Comparison of ENCODE assay signal across 8 mouse cellular contexts in genomic region chr8:120276891-120277426, GRCm38 (mm10). TPM values are rescaled to one million over a fixed set of nuclear protein-coding genes. Genes with fewer than 3 reads are reported as not detected.
DNase-seq lines count a peak whose midpoint lies in the region; ATAC-seq and TF ChIP-seq lines count a peak whose summit lies in the region.

No protein-coding gene starts in this region.

- no peak for TF ChIP-seq EP300 in heart, postnatal 0 days (IDR thresholded peaks at IDR 0.05; ENCODE audit: low read depth)

- H3K4me2 ChIP-seq in neural tube, embryonic 11.5 days (ENCODE audit: low read depth) = peak overlapping the region; percentile 76
- H3K4me2 ChIP-seq in heart, postnatal 0 days (ENCODE audit: low read depth, low read length) = peak overlapping the region; percentile 87
- H3K4me2 ChIP-seq in limb, embryonic 13.5 days (replicated peaks) = peak overlapping the region; percentile 70
- H3K4me2 ChIP-seq in midbrain, embryonic 14.5 days (ENCODE audit: low read length) = peak overlapping the region; percentile 61

- no peak for DNase-seq in neural tube, embryonic 11.5 days (ENCODE audit: low spot score)
- DNase-seq in neural tube, embryonic 10.5 days (ENCODE audit: extremely low spot score, low spot score) = no peak
- DNase-seq in embryonic facial prominence, embryonic 10.5 days (ENCODE audit: low spot score) = peak; percentile 74
- peak; percentile 53 for DNase-seq in heart, postnatal 0 days (ENCODE audit: low spot score)
- no peak for DNase-seq in midbrain, embryonic 14.5 days
- DNase-seq in right cerebral cortex, adult 2 months (ENCODE audit: low spot score in 2 of 2) = no peak
- no peak for DNase-seq in cerebellum, postnatal 4 days (ENCODE audit: low spot score in 2 of 2)

- no peaks in the 10 kb centered on the region for H3K27me3 ChIP-seq in neural tube, embryonic 11.5 days (ENCODE audit: control insufficient read depth, insufficient read depth, low read length)
- peaks cover 43% of the 10 kb centered on the region for H3K27me3 ChIP-seq in embryonic facial prominence, embryonic 10.5 days (replicated peaks; ENCODE audit: low read depth, poor library complexity, severe bottlenecking)
- H3K27me3 ChIP-seq in heart, postnatal 0 days (ENCODE audit: control insufficient read depth, insufficient read depth, low read length) = no peaks in the 10 kb centered on the region
- no peaks in the 10 kb centered on the region for H3K27me3 ChIP-seq in limb, embryonic 13.5 days
- no peaks in the 10 kb centered on the region; the same call in 1 of the 2 replicates for H3K27me3 ChIP-seq in midbrain, embryonic 14.5 days (ENCODE audit: control insufficient read depth, insufficient read depth, low read length)

- 9% methylated on average over 16 of the region's 16 CpGs for WGBS in neural tube, embryonic 11.5 days
- 5% methylated on average over 16 of the region's 16 CpGs for WGBS in embryonic facial prominence, embryonic 10.5 days
- WGBS in heart, postnatal 0 days = 16% methylated on average over 16 of the region's 16 CpGs
- 1% methylated on average over 16 of the region's 16 CpGs for WGBS in limb, embryonic 13.5 days
- 9% methylated on average over 16 of the region's 16 CpGs for WGBS in midbrain, embryonic 14.5 days

- peaks cover 47% of the 10 kb centered on the region for H3K4me1 ChIP-seq in neural tube, embryonic 11.5 days (ENCODE audit: control insufficient read depth, insufficient read depth, low read length)
- peaks cover 92% of the 10 kb centered on the region for H3K4me1 ChIP-seq in embryonic facial prominence, embryonic 10.5 days
- H3K4me1 ChIP-seq in heart, postnatal 0 days (ENCODE audit: control insufficient read depth, insufficient read depth) = peaks cover 27% of the 10 kb centered on the region
- H3K4me1 ChIP-seq in limb, embryonic 13.5 days = peaks cover 86% of the 10 kb centered on the region
- H3K4me1 ChIP-seq in midbrain, embryonic 14.5 days (ENCODE audit: control insufficient read depth, insufficient read depth, low read length) = peaks cover 20% of the 10 kb centered on the region

- H3K27ac ChIP-seq in neural tube, embryonic 11.5 days (ENCODE audit: low read depth, low read length) = peak overlapping the region; percentile 92
- H3K27ac ChIP-seq in embryonic facial prominence, embryonic 10.5 days (replicated peaks) = peak overlapping the region; percentile 94
- H3K27ac ChIP-seq in heart, postnatal 0 days (ENCODE audit: low read depth) = peak overlapping the region; percentile 73
- H3K27ac ChIP-seq in limb, embryonic 13.5 days = peak overlapping the region; percentile 96
- H3K27ac ChIP-seq in midbrain, embryonic 14.5 days (replicated peaks; ENCODE audit: low read depth, low read length) = peak overlapping the region; percentile 79; the same call in 1 of the 2 replicates

- ATAC-seq in neural tube, embryonic 11.5 days (ENCODE audit: insufficient read depth, low FRiP score, low TSS enrichment) = peak; percentile 24
- ATAC-seq in heart, postnatal 0 days (ENCODE audit: insufficient read depth, low read depth) = peak; percentile 24
- ATAC-seq in limb, embryonic 13.5 days (ENCODE audit: low FRiP score, low read depth) = no peak
- no peak; the same call in 1 of the 2 replicates for ATAC-seq in midbrain, embryonic 14.5 days (ENCODE audit: low FRiP score, low TSS enrichment)

- peak overlapping the region; percentile 50 for H3K9ac ChIP-seq in neural tube, embryonic 11.5 days (ENCODE audit: low read length)
- H3K9ac ChIP-seq in heart, postnatal 0 days (replicated peaks; ENCODE audit: low read depth, low read length) = peak overlapping the region; percentile 35; the same call in 1 of the 2 replicates
- 0 out of 2 replicates have a peak overlapping the region, but pooled peaks have one; percentile 46 for H3K9ac ChIP-seq in limb, embryonic 13.5 days
- H3K9ac ChIP-seq in midbrain, embryonic 14.5 days (replicated peaks; ENCODE audit: low read length) = peak overlapping the region; percentile 38; the same call in 1 of the 2 replicates

- peak overlapping the region; percentile 27 for H3K4me3 ChIP-seq in neural tube, embryonic 11.5 days (ENCODE audit: low read depth, low read length)
- peak overlapping the region; percentile 56 for H3K4me3 ChIP-seq in embryonic facial prominence, embryonic 10.5 days
- H3K4me3 ChIP-seq in heart, postnatal 0 days (ENCODE audit: low read depth, low read length) = peak overlapping the region; percentile 49
- peak overlapping the region; percentile 36 for H3K4me3 ChIP-seq in limb, embryonic 13.5 days
- H3K4me3 ChIP-seq in midbrain, embryonic 14.5 days (replicated peaks; ENCODE audit: low read depth, low read length) = peak overlapping the region; percentile 29

- peak; percentile 34 for TF ChIP-seq CTCF in heart, postnatal 0 days (IDR thresholded peaks at IDR 0.05; ENCODE audit: low read depth)

- H3K36me3 ChIP-seq in neural tube, embryonic 11.5 days (ENCODE audit: control insufficient read depth, insufficient read depth, low read length) = no peaks in the 10 kb centered on the region
- no peaks in the 10 kb centered on the region for H3K36me3 ChIP-seq in embryonic facial prominence, embryonic 10.5 days (replicated peaks)
- no peaks in the 10 kb centered on the region for H3K36me3 ChIP-seq in heart, postnatal 0 days (replicated peaks; ENCODE audit: control insufficient read depth, insufficient read depth, low read length)
- H3K36me3 ChIP-seq in limb, embryonic 13.5 days = no peaks in the 10 kb centered on the region
- H3K36me3 ChIP-seq in midbrain, embryonic 14.5 days (ENCODE audit: control insufficient read depth, insufficient read depth, low read length) = no peaks in the 10 kb centered on the region

- H3K9me3 ChIP-seq in neural tube, embryonic 11.5 days (ENCODE audit: control insufficient read depth, low read length) = no peaks in the 10 kb centered on the region
- H3K9me3 ChIP-seq in embryonic facial prominence, embryonic 10.5 days = no peaks in the 10 kb centered on the region
- H3K9me3 ChIP-seq in heart, postnatal 0 days (replicated peaks; ENCODE audit: control insufficient read depth, low read length) = no peaks in the 10 kb centered on the region
- H3K9me3 ChIP-seq in limb, embryonic 13.5 days = no peaks in the 10 kb centered on the region
- H3K9me3 ChIP-seq in midbrain, embryonic 14.5 days (ENCODE audit: control insufficient read depth, low read length) = no peaks in the 10 kb centered on the region

RNA-seq across cellular contexts. Expression of gene Gse1, which starts 48.7 kb away (rescaled TPM):
- polyA plus RNA-seq in neural tube, embryonic 11.5 days (2014; fragmentation: Nextera tagmentation; extraction: Ambion mirVana) = 19.9 and 33.5 TPM in 2 replicates
- polyA plus RNA-seq in embryonic facial prominence, embryonic 10.5 days (2016; fragmentation: Nextera tagmentation; extraction: Ambion mirVana) = 9.9 and 10.2 TPM in 2 replicates
- 18.7 and 30.8 TPM in 2 replicates for total RNA-seq in heart, postnatal 0 days (2014; rRNA removed; ENCODE audit: low replicate concordance)
- 4.1 and 5.4 TPM in 2 replicates for polyA plus RNA-seq in heart, postnatal 0 days (2015; fragmentation: Nextera tagmentation; extraction: Ambion mirVana)
- 6.9 and 7.1 TPM in 2 replicates for polyA plus RNA-seq in limb, embryonic 13.5 days (2015; fragmentation: Nextera tagmentation; extraction: Ambion mirVana)
- polyA plus RNA-seq in midbrain, embryonic 14.5 days (2014; fragmentation: Nextera tagmentation; extraction: Ambion mirVana) = 28.6 and 29.0 TPM in 2 replicates

Comparison
In these comparisons a context has a peak if more than half of its experiments do, and no peak if none do; other contexts are left out.
1. ATAC-seq: peak in neural tube, embryonic 11.5 days (single experiment) and heart, postnatal 0 days (single experiment); none in limb, embryonic 13.5 days (single experiment) and midbrain, embryonic 14.5 days (single experiment).
2. DNase-seq: peak in embryonic facial prominence, embryonic 10.5 days (single experiment) and heart, postnatal 0 days (single experiment); none in neural tube, embryonic 11.5 days (single experiment), neural tube, embryonic 10.5 days (single experiment), midbrain, embryonic 14.5 days (single experiment), right cerebral cortex, adult 2 months (0 of 2) and cerebellum, postnatal 4 days (0 of 2).
3. Peak in every context shown above with its lines, with median percentiles within 50 percentile points of each other: H3K27ac ChIP-seq, H3K4me2 ChIP-seq, H3K4me3 ChIP-seq and H3K9ac ChIP-seq.